Mouse (Mus musculus): ENCODE results near the gene Sacm1l. TPM values are rescaled to one million over a fixed set of nuclear protein-coding genes. Genes with fewer than 3 reads are reported as not detected.

Sacm1l gene
- 10 to 100 TPM; 15.8 to 25.1 (median 19.2) TPM for total RNA-seq (2022)

GRCm38 (mm10) chr9:123529392-123530157 is at the start of gene Sacm1l:
Sacm1l (plus strand) TSS chr9:123529759.
- DNase-seq (ENCODE audit: low spot score in 2 of 2): peak; percentile 95 to 98

GRCm38 (mm10) chr9:123479876-123480252 is 49.7 kb upstream of the Sacm1l start:
- no peak for DNase-seq (ENCODE audit: low spot score in 2 of 2)

DNA sequence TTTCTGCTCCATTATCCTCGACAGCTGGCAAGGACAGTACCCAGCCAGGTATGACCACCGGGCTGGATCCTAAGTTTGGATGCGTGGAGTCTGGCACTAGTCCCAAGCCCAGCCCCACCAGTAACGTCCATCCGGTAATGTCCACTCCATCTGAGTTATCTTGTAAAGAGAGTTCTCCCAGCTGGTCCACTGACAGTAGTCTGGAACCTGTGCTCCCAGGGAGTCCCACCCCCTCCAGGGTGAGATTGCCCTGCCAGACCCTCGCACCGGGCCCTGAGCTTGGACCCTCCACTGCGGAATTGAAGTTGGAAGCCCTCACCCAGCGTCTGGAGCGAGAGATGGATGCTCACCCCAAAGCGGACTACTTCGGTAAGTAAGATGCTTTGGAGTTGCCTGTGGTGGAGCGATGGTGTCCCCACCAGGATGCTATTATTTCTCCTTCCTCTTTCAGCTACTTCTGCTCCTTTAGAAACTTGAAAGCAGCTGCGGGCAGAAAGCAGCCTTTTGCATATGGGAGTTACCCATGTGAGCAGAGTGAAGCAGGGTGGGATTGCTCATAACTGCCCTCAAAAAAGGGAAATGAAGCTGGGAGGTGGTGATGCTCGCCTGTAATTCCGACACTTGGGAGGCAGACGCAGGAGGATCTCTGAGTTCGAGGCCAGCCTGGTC is 49.2 kb upstream of the Sacm1l start:
- no peak for DNase-seq (ENCODE audit: low spot score in 2 of 2)

- no peak for DNase-seq (ENCODE audit: low spot score in 2 of 2)
Observed at GRCm38 (mm10) chr9:123481136-123481535, 48.4 kb upstream of the Sacm1l start.

GRCm38 (mm10) chr9:123483598-123483997 is 46.0 kb upstream of the Sacm1l start:
- no peak for DNase-seq (ENCODE audit: low spot score in 2 of 2)

- no peak for DNase-seq (ENCODE audit: low spot score in 2 of 2)
Observed at GRCm38 (mm10) chr9:123484830-123485229, 44.7 kb upstream of the Sacm1l start.

GRCm38 (mm10) chr9:123485561-123485960 is 44.0 kb upstream of the Sacm1l start:
- DNase-seq (ENCODE audit: low spot score in 2 of 2): no peak

GRCm38 (mm10) chr9:123486635-123487034 is 42.9 kb upstream of the Sacm1l start:
- DNase-seq (ENCODE audit: low spot score in 2 of 2): no peak

GRCm38 (mm10) chr9:123489073-123489472 is 40.5 kb upstream of the Sacm1l start:
- DNase-seq (ENCODE audit: low spot score in 2 of 2): no peak

GRCm38 (mm10) chr9:123489727-123490343 is 39.7 kb upstream of the Sacm1l start:
- peak; percentile 58 to 63 for DNase-seq (ENCODE audit: low spot score in 2 of 2)

DNA sequence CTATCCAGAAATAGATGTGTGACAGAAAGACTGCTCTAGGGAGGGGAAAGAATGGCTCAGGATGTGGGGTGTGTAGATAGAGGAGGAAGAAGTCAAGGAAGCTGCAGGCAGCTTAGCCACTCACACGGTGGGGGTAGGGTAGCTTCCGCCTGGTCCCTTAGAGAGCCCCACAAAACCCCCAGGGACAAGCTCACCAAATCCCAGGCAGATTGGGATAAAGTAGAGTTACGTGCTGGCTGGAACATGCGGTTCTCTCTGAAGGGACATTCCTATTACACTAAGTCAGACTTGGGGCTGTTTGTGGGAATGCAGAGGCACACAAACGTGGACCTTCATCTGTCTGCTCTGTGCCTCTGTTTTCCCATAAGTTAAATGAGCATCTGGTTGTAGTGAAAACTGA is 38.6 kb upstream of the Sacm1l start:
- DNase-seq (ENCODE audit: low spot score in 2 of 2): peak in 1 of 2 experiments; percentile 36

- no peak for DNase-seq (ENCODE audit: low spot score in 2 of 2)
Observed at GRCm38 (mm10) chr9:123491917-123492585, 37.5 kb upstream of the Sacm1l start.

- peak in 1 of 2 experiments; percentile 42 for DNase-seq (ENCODE audit: low spot score in 2 of 2)
Observed at GRCm38 (mm10) chr9:123496665-123497064, 32.9 kb upstream of the Sacm1l start.

DNA sequence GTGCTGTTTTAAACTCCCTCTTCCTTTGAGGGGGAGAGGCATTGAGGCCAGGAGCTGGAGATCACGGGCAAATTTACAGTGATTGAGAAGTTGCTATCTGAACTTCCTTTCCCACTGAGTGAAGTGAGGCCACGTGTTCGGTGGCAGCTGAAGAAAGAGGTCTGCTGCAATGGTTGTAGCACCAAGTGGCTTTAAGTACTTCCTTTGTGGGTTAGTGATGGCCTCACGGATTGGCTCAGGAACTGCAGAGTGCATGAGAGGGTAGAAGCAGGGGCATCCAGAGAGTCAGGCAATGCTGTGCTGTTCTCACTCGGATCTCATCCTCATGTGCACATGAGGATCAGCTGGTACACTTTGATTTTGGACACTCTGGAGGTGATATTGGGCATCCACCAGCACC is 31.7 kb upstream of the Sacm1l start:
- DNase-seq (ENCODE audit: low spot score in 2 of 2): no peak

DNA sequence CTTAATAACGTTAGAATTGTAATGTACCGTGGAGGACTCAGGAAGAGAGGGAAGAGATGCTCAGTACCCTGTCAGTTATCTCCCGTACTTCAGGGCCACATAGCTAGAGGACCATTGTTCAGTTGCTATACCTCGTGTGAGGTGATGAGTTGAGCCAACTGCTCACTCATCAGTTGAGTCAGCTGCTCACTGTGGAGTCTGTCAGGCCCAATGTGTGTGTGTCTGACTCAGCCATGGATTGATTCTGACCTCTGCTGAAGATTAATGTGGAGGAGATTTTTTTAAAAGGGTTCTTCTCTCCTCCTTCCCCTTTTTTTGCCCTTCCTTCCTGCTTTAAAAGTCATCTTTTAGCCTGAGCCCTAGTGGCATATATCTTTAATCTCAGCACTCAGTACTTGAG is 29.1 kb upstream of the Sacm1l start:
- DNase-seq (ENCODE audit: low spot score in 2 of 2): no peak

GRCm38 (mm10) chr9:123503171-123503834 is 26.3 kb upstream of the Sacm1l start:
- no peak for DNase-seq (ENCODE audit: low spot score in 2 of 2)

GRCm38 (mm10) chr9:123504325-123504724 is 25.2 kb upstream of the Sacm1l start:
- peak in 1 of 2 experiments; percentile 39 for DNase-seq (ENCODE audit: low spot score in 2 of 2)

- DNase-seq (ENCODE audit: low spot score in 2 of 2): no peak
Observed at GRCm38 (mm10) chr9:123505598-123505997, 24.0 kb upstream of the Sacm1l start.

- no peak for DNase-seq (ENCODE audit: low spot score in 2 of 2)
Observed at GRCm38 (mm10) chr9:123506270-123507146, 23.1 kb upstream of the Sacm1l start.

- no peak for DNase-seq (ENCODE audit: low spot score in 2 of 2)
Observed at GRCm38 (mm10) chr9:123507380-123507779, 22.2 kb upstream of the Sacm1l start.
